Mouse (Mus musculus) cerebellum, postnatal 4 days (tissue): Measurements from ENCODE around the gene Slc25a21.

Source experiments
- DNase-seq, 2 experiments: peaks; one replicate each; pipeline ENCODE4 v3.0.0; 2022; ENCODE audit warnings: low spot score in 2 of 2, mixed read lengths in 1 of 2

Slc25a21 gene

DNA sequence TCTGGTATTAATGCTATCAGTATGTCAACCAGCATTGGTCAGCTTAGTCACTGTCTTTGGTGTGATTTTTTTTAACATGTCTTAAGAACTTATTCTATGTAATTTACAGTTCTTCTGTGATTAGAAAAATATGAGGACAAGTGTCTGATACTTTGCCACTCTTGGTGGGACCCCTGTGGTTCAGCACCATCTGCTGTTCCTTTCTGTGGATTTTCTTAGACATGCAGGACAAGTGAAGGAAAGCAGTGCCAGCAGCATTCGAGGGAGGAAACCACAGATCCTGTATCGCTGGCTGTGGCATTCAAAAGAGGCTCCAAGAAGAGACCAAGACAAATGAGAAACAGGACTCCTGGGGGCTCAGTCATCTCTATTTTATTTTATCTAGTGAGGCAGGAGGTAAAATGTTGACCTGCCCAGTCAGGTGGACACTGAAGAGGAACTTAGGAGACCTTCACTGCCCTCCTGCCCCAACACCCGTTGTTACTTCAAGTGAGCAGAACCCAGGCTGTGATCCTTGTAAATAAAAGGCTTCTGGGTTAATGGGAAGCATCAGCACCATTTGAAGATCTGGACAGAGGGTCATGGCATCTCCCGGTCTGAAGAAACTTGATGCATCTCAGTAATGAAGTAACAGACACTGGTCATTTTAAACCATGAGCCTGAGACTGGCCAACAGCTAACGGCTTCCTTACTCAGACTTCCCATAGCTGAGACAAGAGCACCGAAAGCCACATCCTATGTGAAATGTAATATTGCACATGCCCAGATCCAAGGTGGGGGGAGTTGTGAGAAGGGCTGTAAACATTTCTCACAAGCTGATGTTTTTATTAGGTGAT is 306.2 kb downstream of the Slc25a21 start:
- DNase-seq = peak in 1 of 2 experiments; percentile 6

DNA sequence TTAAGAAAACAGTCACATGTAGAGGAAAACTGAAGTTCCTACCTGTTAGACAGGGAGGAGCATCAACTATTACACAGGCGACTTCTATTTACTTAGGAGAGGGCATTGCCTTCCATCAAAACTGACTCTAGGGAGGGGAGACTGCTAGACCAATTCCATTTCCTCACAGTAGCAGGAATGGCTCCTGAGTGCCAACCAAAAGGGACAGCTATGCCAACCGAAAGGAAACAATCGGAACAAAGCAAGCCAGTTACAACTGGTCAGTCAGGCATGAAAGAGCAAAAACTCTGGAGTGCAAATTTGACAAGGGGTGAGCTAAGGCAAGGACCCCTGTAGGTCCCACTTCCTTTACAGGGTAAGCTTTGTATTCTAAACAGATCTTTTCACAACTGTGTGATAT is 319.5 kb downstream of the Slc25a21 start:
- no peak for DNase-seq

DNA sequence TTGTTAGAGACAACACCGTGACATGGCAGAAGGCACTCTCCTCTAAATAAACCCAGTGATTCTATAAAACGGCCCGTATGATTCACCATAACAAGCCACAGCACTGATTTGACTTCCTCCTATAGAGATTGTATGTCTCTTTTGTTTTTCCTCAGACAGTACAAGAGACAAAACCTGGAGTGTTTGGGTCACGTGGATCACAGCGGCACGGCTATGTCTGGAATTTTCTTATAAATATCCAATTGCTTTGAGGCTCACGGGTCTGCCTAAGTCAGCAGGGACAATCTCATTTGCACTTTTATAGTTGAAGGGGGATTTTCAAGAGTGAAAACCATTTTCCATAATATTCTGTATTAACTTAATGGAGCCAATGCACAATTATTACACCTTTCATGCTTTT is 320.7 kb downstream of the Slc25a21 start:
- no peak for DNase-seq

DNA sequence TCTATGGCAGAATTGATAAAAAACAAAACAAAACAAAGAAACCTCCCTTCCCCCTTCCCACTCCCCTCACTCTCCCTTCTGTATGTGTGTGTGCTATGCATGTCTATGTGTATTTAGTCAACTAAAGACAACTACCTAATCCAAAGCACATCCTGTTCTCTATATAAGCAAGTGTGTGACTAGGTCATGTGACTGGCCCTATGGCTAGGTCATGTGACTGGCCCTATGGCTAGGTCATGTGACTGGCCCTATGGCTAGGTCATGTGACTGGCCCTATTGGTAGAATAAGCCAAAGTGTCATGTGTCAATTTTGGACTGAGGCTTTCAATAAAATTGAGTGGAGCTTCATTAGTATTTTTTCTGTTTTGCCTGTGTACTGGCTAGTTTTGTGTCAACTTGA is 324.1 kb downstream of the Slc25a21 start:
- DNase-seq = no peak

DNA sequence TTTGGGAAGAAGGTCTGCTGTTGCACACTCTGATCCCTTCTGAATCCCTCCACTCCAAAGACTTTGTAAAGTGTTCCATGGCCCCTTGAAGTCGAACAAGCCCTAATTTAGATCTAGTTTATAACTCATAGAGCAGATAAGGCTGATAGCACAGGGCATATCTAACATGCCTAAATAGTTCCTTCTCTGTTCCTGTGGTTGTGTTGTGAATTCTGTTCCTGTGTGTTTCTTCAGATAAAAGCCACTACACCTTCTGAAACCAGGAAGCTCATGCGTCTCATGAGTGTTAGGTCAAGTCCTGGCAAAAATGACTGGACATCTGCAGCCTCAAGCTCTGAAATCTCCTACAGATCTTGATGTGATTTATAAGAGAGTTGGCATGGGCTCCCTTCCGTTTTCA is 326.7 kb downstream of the Slc25a21 start:
- no peak for DNase-seq

DNA sequence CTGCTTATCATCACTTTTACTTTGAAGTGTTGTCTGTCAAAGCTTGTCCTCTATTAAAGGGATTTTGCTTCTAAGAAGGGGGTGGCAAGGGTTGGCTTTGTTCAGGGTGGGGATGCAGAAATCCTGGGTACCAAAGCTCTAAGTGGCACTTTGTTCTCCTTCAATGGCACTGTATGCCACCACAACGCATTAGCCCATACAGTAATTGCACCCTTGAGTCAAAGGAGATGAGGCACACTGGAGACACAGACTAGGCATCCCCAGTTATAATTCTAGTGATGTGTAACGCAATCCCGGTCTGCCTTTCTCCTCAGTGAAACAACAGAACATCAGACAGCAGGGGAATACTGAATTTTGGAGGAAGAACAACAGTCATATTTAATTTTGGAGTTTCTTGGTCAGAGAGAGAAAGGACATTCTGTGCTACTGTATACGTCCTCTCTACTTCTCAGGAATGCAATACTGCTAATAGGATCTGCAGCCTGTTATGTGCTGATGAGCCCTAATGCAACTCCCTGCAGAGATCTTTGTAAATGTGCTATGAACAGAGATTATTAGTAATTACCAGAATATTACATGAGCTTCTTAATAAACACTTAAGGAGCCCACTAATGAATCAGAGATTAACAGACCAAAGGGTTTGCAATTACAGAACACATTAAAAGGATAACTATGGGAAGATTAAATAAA is 333.3 kb downstream of the Slc25a21 start:
- no peak for DNase-seq

DNA sequence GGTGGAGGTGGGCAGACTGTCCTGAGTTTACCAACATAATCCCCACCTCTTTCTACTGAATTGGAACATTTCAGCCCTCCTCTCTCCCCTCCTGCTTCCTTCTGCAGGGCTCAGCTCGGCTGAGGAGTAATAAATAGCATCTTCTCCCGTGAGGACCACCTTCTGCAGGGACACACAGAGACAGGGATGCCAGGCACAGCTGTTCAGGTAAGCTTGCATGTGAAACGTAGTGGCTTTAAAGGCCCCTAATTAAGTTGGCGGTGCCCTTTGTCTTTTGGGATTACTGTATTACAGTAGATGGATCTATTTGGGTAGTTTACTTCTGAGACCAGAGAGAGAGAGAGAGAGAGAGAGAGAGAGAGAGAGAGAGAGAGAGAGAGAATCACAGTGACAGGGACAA is 344.6 kb downstream of the Slc25a21 start:
- no peak for DNase-seq

DNA sequence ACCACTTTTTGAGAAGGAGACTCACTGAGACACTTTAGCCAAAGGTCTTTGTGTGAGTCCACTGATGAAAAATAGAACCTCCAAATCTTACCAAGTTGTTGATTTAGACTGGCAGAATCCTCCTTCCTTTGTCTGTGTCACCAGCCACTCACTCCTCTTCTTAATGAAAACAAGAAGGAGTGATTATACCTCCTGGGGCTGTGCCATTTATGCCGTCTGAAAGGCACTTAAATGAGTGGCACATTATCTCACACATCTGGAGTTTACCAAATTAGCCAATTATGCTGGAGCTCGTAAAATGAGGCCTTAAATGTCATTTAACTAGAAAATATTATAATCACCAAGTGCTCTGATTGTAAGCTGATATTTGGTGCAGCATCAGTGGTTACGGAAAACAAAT is 345.8 kb downstream of the Slc25a21 start:
- DNase-seq = no peak

DNA sequence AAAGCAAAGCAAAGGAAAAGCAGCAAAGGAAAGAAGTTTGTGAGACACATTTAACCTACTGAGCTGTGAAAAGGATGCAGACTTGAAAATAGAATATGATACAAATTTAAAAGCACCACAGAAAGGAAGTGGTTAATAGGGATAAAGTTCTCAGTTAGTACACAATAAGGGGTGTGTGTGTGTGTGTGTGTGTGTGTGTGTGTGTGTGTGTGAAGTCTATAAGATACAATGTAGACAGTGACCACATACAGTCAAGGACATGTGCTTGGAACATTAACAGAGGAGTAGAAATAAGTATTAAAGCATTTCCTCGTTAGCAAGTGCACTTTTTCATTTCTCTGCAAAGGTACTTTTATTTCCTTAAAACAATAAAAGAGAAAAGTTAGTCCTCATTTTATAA is 367.3 kb downstream of the Slc25a21 start:
- no peak for DNase-seq

DNA sequence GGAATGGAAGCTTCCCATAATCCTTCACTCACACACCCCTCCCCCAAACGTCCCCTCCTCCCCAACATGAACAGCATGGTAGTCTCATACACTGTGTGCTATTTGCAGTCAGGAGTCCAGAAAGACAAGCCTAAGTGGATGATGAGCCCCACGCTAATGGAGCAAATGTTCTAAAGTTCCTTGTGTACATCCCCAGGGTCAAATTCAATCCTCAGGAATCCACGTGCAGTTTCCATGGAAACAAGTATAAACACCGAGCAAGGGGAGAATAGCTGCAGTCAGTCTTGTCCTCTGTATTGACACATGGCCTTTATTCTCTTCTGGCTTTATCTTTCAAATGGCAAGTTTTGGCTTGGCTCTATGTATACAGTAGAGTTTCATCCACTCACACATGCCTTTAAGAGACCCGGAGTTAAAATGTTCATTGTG is 367.8 kb downstream of the Slc25a21 start:
- DNase-seq = no peak

DNA sequence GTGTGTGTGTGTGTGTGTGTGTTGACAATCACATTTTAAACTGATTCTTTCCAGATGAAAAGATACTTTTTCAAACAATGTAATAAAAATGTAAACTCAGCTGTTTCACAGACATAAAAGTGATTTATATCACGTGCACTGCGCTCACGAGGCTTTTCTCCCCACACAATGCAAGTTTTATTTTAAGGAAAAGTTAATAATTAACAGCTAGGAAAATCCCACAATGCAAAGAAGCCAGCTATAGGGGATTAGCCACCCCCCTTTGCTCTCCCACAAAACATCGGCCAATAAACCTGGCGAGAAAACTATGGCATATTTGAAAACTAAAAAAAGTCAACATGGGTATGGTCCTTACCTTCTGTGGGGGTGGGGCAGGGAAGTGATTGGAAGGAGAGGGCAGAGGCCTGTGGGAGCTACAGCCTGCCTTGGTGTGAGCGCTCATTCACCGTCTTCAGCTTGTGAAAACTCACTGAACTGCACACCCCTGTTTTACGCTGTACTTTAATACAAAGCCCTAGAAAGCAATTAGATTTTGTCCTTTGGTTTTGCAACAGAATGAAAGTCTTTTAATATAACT is 369.4 kb downstream of the Slc25a21 start:
- DNase-seq = no peak

DNA sequence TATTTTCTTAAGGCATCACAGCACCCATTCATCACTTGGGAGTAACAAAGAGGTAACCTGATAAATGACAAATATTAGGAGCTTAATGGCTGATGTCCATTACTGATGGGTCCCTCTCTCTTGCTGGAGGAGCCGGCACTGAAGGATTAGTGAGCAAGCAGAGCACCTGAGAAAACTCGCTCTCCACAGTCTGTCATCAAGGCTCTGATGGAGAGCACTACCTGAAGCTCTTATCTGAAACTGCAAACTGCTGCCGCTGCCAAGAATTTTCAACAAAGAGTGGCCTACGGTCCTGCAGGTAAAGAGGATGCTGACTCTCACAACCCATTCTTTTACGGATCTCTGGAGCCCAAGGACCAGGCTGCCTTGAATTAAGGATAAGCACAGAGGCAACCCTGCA is 372.6 kb downstream of the Slc25a21 start:
- no peak for DNase-seq

DNA sequence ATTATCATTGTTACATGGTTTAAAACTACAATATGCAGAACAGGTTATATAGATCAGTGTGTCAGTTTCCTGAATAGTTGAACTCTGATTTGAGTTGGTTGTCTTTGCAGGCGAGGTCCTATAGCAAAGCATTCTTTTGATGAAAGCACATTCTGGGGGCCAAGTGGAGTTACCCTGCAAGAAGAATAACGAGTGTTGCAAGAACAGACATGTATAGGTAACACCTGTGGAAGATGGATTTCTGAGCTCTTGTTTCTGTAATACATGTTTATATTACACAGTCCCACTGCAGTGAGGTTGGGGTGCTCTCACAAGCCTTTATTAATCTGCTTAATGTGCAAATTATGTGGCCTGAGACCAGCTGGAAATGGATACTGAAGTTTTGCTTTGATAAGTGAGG is 375.1 kb downstream of the Slc25a21 start:
- DNase-seq = no peak

DNA sequence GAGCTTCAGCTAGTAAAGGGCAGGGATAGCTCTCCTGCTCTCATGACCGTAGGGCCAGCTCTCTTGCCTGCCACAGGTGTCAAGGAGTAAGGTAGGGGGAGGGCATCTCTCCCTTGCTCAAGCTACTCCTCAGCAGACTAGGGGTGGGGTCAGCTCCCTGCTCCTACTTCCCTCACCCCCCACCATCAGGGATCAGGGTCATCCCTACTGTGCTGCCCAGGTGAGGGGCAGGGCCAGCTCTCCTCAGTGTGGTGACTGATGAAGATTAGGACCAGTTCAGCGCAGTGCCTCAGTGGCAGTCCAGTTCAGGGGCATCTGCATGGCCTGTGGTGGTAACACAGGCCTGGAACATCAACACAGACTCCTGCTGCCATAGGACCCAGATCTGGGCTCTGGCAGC is 376.7 kb downstream of the Slc25a21 start:
- DNase-seq = no peak

DNA sequence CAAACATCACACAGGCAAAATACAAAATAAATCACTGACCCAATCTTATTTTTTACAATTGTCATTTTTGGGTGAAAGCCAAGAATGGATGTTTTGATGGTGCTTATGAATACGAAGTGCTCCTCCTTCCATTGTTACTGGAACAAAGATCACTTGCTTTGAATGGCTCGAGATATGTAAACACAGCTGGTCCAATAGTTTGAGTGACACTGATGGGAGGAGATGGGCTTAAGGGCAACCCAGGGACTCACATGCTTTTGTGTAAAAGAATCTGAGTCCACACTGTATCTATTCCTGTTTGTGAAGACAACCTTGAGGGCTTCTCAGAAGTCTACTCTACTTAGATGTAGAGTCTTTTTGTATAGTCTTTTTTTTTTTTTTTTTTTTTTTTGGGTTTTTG is 389.8 kb downstream of the Slc25a21 start:
- no peak for DNase-seq

DNA sequence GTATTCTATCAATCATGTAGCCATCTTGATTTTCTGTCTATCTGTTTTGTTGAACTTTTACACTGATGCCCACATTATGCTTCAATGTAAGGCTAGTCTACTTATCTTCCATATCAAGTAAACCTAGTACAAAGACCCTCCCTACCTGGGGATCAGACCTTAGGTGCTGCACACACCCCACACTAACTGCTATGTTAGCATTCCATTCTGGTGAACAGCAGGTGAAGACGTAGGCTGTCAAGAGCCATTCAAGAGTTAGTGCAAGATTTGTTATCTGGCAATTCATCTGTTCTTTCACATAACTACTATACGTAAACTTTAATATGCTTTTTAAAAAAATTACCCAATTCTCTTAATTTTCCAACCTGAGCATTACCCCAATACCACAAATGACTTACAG is 390.2 kb downstream of the Slc25a21 start:
- DNase-seq = no peak

DNA sequence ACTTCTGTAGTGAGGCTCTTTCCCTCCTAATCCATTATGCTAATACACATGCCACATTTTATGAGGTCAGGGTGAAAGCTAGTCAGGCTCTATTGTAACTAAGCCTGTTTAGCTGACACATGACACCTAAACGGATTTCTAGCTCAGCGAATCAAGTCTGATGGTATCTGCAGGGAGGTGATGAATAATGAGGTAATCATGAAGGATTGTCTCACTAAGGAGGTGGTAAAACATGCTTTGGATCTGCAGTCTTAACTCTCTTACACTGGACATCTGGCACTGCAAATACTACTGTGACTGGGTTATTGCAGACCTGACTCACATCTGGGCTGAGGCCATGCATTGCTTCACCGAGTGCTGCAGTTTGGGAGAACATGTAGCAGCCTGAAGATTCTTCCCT is 392.8 kb downstream of the Slc25a21 start:
- no peak for DNase-seq

DNA sequence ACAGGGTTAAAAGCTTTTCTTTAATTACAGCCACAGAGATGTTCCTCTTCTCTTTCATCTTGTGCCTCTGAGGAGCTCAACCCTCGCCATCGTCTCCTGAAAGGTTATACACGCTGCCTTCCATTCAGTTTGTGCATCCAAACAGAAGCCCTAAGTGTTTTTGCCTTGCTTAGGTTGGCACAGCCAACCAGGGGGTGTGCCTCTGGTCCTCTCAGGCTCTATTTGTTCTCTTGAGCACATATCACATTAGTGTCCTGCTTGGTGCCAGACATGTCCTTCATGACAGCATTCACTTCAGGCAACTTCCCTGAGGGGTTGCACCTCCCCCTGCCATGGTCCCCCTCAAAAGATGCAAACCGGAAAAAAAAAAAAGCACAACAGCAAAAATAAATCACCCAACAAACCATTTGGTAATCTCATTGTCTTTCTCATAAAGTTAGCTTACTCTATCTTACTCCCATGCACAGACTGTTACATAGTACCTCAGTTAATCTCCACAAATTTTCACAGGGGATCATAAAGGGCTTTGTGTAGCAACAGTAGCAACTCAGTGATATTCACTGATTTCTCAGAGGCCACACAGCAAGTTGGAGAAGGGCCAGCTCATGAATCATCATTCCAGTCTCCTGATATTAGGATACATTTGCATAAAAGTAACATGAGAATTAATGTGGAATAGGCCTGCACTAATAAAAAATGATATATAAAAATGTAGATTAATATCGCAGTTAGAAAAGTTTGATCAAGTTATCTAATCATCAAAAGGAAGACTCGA is 398.4 kb downstream of the Slc25a21 start:
- no peak for DNase-seq

DNA sequence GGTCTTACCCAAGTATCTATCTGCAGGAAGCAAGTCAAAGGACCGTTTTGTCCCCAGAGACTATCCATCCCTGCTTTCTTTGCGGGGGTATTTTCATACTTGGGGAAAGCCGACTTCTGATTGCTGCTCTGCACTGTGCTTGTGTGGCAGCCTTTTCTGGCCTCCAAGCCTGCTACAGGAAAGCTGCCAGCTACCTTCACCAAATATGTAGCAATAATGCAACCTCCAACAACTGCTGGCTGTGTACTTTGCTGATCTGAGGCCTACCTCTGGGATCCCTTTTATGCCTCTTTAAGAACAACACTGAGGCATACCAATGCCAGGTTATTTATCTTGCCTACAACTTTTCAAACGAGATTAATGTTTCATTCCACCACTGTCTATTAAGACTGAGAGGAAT is 408.0 kb downstream of the Slc25a21 start:
- no peak for DNase-seq

DNA sequence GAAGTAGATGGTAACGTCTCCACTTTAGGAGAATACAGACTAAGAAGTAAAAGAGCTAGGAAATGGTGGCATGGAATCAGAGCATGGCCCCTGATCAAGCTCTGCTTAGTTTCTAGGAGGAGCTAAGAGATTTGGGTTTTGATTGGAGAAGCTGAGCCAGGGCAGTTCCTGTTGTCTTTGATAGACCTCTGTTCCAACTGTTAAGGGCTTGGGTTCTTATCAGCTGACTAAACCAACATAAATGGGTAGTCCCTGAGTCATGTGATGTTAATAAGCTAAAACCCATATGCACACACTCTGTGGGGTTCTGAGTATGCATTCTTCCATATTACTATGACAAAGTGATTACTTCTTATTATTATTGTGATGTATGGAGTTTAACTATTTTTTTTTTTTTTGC is 412.0 kb downstream of the Slc25a21 start:
- no peak for DNase-seq

DNA sequence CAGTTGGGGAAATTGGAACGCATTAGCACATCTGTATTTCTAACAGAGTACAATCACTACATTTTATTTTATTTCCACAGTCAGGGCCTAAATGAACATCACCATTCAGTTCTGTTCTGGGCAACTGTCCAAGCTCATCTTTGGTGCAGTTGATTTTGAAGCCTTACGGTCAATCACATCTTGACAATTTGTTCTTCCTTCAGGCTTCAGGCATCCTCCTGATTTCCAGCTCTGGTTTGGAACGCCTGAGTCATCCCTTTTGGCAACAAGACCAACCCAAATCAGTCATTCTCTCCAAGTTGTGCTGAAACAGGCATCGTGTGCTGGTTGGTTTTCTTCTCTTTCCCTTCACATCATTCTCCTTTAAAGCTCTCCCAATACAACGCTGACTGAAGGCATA is 416.1 kb downstream of the Slc25a21 start:
- DNase-seq = no peak

DNA sequence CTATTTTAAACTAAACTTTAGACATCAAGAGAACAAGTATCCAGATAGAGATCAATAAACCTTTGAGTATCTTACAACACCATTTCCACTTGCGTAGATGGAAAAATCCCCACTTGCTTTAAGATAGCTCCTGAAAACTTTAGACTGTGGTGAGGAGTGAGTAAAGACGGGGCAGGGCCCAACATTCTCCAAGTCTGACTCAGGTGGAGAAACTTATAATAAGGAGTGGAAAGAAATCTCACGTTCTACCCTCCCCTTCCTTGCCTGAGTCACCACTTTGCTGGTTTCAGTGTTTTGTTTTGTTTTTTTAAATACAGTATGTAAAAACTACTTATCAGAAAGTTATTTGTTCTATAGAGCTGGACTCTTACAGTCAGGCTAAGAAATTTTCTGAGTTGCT is 417.7 kb downstream of the Slc25a21 start:
- DNase-seq = no peak
